Mouse (Mus musculus) CH12.LX (cell line): ENCODE measurements around the gene Htatip2. TPM values are rescaled to one million over a fixed set of nuclear protein-coding genes. Genes with fewer than 3 reads are reported as not detected.

Experiments
- DNase-seq: peaks from one replicate; pipeline ENCODE4 v3.0.0-alpha.2; 2013; ENCODE audit errors: extremely low read depth
- H3K27ac ChIP-seq: 2 replicates; pipeline ENCODE4 v1.5.1; 2012; ENCODE audit warnings: low read depth, mild to moderate bottlenecking, control low read depth, moderate library complexity; ENCODE audit not compliant: insufficient read depth
- H3K27me3 ChIP-seq: replicated peaks from 2 replicates; pipeline ENCODE3; 2012; ENCODE audit warnings: inconsistent platforms
- H3K36me3 ChIP-seq, 2 experiments: replicated peaks in 1 of 2; 2 replicates each; pipeline versions ENCODE3 to v1.6.1; 2012; ENCODE audit warnings: inconsistent platforms in 1 of 2, low read length in 1 of 2, mild to moderate bottlenecking in 1 of 2, mixed read lengths in 1 of 2, moderate library complexity in 1 of 2; ENCODE audit not compliant: control insufficient read depth in 1 of 2, insufficient read depth in 1 of 2
- H3K4me1 ChIP-seq, 2 experiments: 2 replicates each; pipeline ENCODE4 v1.6.1; 2012; ENCODE audit warnings: inconsistent platforms in 1 of 2, moderate library complexity in 1 of 2; ENCODE audit not compliant: insufficient read depth in 2 of 2, control insufficient read depth in 1 of 2
- H3K4me2 ChIP-seq: 2 replicates; pipeline ENCODE4 v1.6.1; 2012; ENCODE audit warnings: low read depth, mild to moderate bottlenecking, control low read depth; ENCODE audit not compliant: poor library complexity, insufficient read depth, severe bottlenecking
- H3K4me3 ChIP-seq, 3 experiments: fragments of 150-350 bp in 1 of 3; sonication (generic) in 1 of 3; replicated peaks in 1 of 3; 2 replicates each; pipeline versions ENCODE3 to v1.5.1; 2011 to 2012; ENCODE audit warnings: low read depth in 2 of 3, low read length in 2 of 3, mild to moderate bottlenecking in 2 of 3, moderate library complexity in 2 of 3, control low read depth in 1 of 3, improper control_type of control experiment in 1 of 3, inconsistent platforms in 1 of 3, mixed read lengths in 1 of 3; ENCODE audit not compliant: poor library complexity in 1 of 3
- H3K79me2 ChIP-seq: replicated peaks from 2 replicates; pipeline ENCODE4 v1.6.1; 2012; ENCODE audit warnings: mild to moderate bottlenecking, moderate library complexity; ENCODE audit not compliant: control insufficient read depth, poor library complexity, insufficient read depth, severe bottlenecking; ENCODE audit errors: extremely low read depth
- H3K9ac ChIP-seq: 2 replicates; pipeline ENCODE4 v1.6.1; 2012; ENCODE audit warnings: low read depth, mild to moderate bottlenecking, control low read depth, moderate library complexity; ENCODE audit not compliant: insufficient read depth
- H3K9me3 ChIP-seq: replicated peaks from 2 replicates; pipeline ENCODE3; 2012; ENCODE audit warnings: low read length, inconsistent platforms, mixed read lengths
- BHLHE40 ChIP-seq: IDR thresholded peaks from 2 replicates; pipeline ENCODE4 v1.6.1; 2011; ENCODE audit warnings: mild to moderate bottlenecking, low read depth, low read length, improper control_type of control experiment
- CHD1 ChIP-seq: IDR thresholded peaks from 2 replicates; pipeline ENCODE4 v1.6.1; 2012; ENCODE audit warnings: low read depth, low read length, improper control_type of control experiment, inconsistent platforms
- CHD2 ChIP-seq: IDR thresholded peaks from 2 replicates; pipeline ENCODE4 v1.6.1; 2011; ENCODE audit warnings: low read length, improper control_type of control experiment
- E2F4 ChIP-seq: IDR thresholded peaks from 2 replicates; pipeline ENCODE4 v1.6.1; 2011; ENCODE audit warnings: low read depth, low read length, improper control_type of control experiment; ENCODE audit not compliant: insufficient replicate concordance
- EP300 ChIP-seq: IDR thresholded peaks from 2 replicates; pipeline ENCODE4 v1.6.1; 2011; ENCODE audit warnings: low read length, improper control_type of control experiment
- HCFC1 ChIP-seq: IDR thresholded peaks from 2 replicates; pipeline ENCODE4 v1.6.1; 2012; ENCODE audit warnings: low read depth, mild to moderate bottlenecking, inconsistent platforms, low read length, improper control_type of control experiment
- JUN ChIP-seq: IDR thresholded peaks from 2 replicates; pipeline ENCODE4 v1.6.1; 2011; ENCODE audit warnings: low read depth, mild to moderate bottlenecking, low read length, improper control_type of control experiment, moderate library complexity; ENCODE audit not compliant: insufficient read depth
- JUND ChIP-seq: conservative IDR thresholded peaks from 2 replicates; pipeline ENCODE4 v1.6.1; 2011; ENCODE audit warnings: low read depth, low read length, improper control_type of control experiment
- MAFK ChIP-seq: IDR thresholded peaks from 2 replicates; pipeline ENCODE4 v1.6.1; 2011; ENCODE audit warnings: low read length, improper control_type of control experiment; ENCODE audit not compliant: insufficient replicate concordance
- MXI1 ChIP-seq: IDR thresholded peaks from 2 replicates; pipeline ENCODE4 v1.6.1; 2011; ENCODE audit warnings: mild to moderate bottlenecking, low read depth, low read length, improper control_type of control experiment
- NRF1 ChIP-seq: IDR thresholded peaks from 2 replicates; pipeline ENCODE4 v1.6.1; 2014; ENCODE audit warnings: low read depth, mild to moderate bottlenecking, inconsistent platforms, low read length, improper control_type of control experiment, moderate library complexity
- POLR2A ChIP-seq: IDR thresholded peaks from 2 replicates; pipeline ENCODE4 v1.6.1; 2011; ENCODE audit warnings: low read depth, mild to moderate bottlenecking, improper control_type of control experiment, low read length
- POLR2AphosphoS2 ChIP-seq: IDR thresholded peaks from 2 replicates; pipeline ENCODE4 v1.6.1; 2011; ENCODE audit warnings: low read depth, low read length, improper control_type of control experiment
- RAD21 ChIP-seq: IDR thresholded peaks from 2 replicates; pipeline ENCODE4 v1.6.1; 2011; ENCODE audit warnings: low read depth, mild to moderate bottlenecking, low read length, improper control_type of control experiment, moderate library complexity
- RCOR1 ChIP-seq: conservative IDR thresholded peaks from 2 replicates; pipeline ENCODE4 v1.6.1; 2012; ENCODE audit warnings: low read depth, mild to moderate bottlenecking, inconsistent platforms, low read length, improper control_type of control experiment
- TBP ChIP-seq: conservative IDR thresholded peaks from 2 replicates; pipeline ENCODE4 v1.6.1; 2011; ENCODE audit warnings: low read depth, low read length, improper control_type of control experiment
- USF1 ChIP-seq: IDR thresholded peaks from 2 replicates; pipeline ENCODE4 v1.6.1; 2014; ENCODE audit warnings: low read depth, mild to moderate bottlenecking, inconsistent platforms, low read length, improper control_type of control experiment
- ZMIZ1 ChIP-seq: IDR thresholded peaks from 2 replicates; pipeline ENCODE4 v1.6.1; 2012; ENCODE audit warnings: low read depth, mild to moderate bottlenecking, inconsistent platforms, low read length, improper control_type of control experiment
- dilution Hi-C: fragments of 300-500 bp; cut with MboI; formaldehyde crosslinking; loops from 2 replicates; pipeline ENCODE4 v1.14.3; 2020; ENCODE audit warnings: low sequenced_read_pairs; ENCODE audit not compliant: extremely low pct_unique_long_range_greater_than_20kb, extremely low pct_ligation_motif_present
- in situ Hi-C: fragments of 300-500 bp; cut with MboI; formaldehyde crosslinking; loops from 3 replicates; pipeline ENCODE4 v1.14.3; 2019; ENCODE audit warnings: low sequenced_read_pairs, low pct_ligation_motif_present, low pct_unique_long_range_greater_than_20kb, mixed read lengths
- polyA plus RNA-seq: library from polyadenylated mRNA; unstranded; fragments of >175 nt; gene quantifications from 2 replicates; pipeline ENCODE4 v1.2.1, GENCODE M21; 2012; ENCODE audit warnings: low read depth; ENCODE audit not compliant: insufficient read length
- total RNA-seq, 2 experiments: library from RNA; depleted of rRNA; stranded (reverse); fragments of 300-350 nt in 1 of 2; fragments of >200 nt in 1 of 2; gene quantifications; 2 replicates each; pipeline ENCODE4 v1.2.3; 2012 to 2014

Gene Htatip2
- total and polyA plus RNA-seq, 3 experiments, result not detected

GRCm38 (mm10) chr7:49734342-49734741, 24.6 kb upstream of the Htatip2 start:
- Histone ChIP-seq H3K27me3 (no peaks in the 10 kb centered on the region), H3K9ac (no peak overlapping the region), H3K27ac (no peak overlapping the region), H3K79me2 (no peaks in the 10 kb centered on the region), H3K4me1 (peaks cover 0 to 19% of the 10 kb centered on the region in 2 experiments; a peak in 3 of 4 replicates), H3K9me3 (no peaks in the 10 kb centered on the region), H3K4me3 (no peak overlapping the region), H3K4me2 (no peak overlapping the region), H3K36me3 (no peaks in the 10 kb centered on the region)
- TF ChIP-seq USF1, result no peak
- TF ChIP-seq BHLHE40, result no peak
- no peak for DNase-seq
- dilution Hi-C loops, result no loop called here
- in situ Hi-C loops, result no loop called here

GRCm38 (mm10) chr7:49739448-49739847, 19.5 kb upstream of the Htatip2 start:
- H3K36me3 ChIP-seq, result no peaks in the 10 kb centered on the region
- no peak overlapping the region for H3K4me3 ChIP-seq
- in situ Hi-C loops, result no loop called here
- no peak overlapping the region for H3K9ac ChIP-seq
- H3K9me3 ChIP-seq, result no peaks in the 10 kb centered on the region
- H3K27ac ChIP-seq, result no peak overlapping the region
- no peak for TF ChIP-seq JUN
- TF ChIP-seq CHD2, result no peak
- TF ChIP-seq MAFK, result no peak
- TF ChIP-seq POLR2AphosphoS2, result no peak
- TF ChIP-seq, all 38 proteins: peak for 0
- Histone ChIP-seq H3K4me1 (no peaks in the 10 kb centered on the region), H3K27me3 (no peaks in the 10 kb centered on the region), H3K4me2 (no peak overlapping the region), H3K79me2 (no peaks in the 10 kb centered on the region)
- no peak for DNase-seq
- dilution Hi-C loops, result no loop called here

- in situ Hi-C loops, result no loop called here
- H3K4me3 ChIP-seq, result no peak overlapping the region
- H3K36me3 ChIP-seq, result no peaks in the 10 kb centered on the region
- no peaks in the 10 kb centered on the region for H3K4me1 ChIP-seq
- dilution Hi-C loops, result no loop called here
- no peak overlapping the region for H3K27ac ChIP-seq
- no peak overlapping the region for H3K4me2 ChIP-seq
- H3K9ac ChIP-seq, result no peak overlapping the region
- DNase-seq, result no peak
- TF ChIP-seq CHD1, result no peak
- TF ChIP-seq E2F4, result no peak
- no peak for TF ChIP-seq HCFC1
- no peak for TF ChIP-seq TBP
- no peak for TF ChIP-seq BHLHE40
- TF ChIP-seq EP300, result no peak
- TF ChIP-seq POLR2A, result no peak
- no peak for TF ChIP-seq MXI1
- TF ChIP-seq ZMIZ1, result no peak
- TF ChIP-seq JUND, result no peak
- no peak for TF ChIP-seq NRF1
- no peak for TF ChIP-seq RAD21
- no peak for TF ChIP-seq RCOR1
- H3K79me2 ChIP-seq, result no peaks in the 10 kb centered on the region
- H3K9me3 ChIP-seq, result no peaks in the 10 kb centered on the region
- no peaks in the 10 kb centered on the region for H3K27me3 ChIP-seq
Measured at GRCm38 (mm10) chr7:49741474-49741873, 17.4 kb upstream of the Htatip2 start.
